18 mouse cellular contexts compared by ENCODE assay signal in the genomic region with DNA sequence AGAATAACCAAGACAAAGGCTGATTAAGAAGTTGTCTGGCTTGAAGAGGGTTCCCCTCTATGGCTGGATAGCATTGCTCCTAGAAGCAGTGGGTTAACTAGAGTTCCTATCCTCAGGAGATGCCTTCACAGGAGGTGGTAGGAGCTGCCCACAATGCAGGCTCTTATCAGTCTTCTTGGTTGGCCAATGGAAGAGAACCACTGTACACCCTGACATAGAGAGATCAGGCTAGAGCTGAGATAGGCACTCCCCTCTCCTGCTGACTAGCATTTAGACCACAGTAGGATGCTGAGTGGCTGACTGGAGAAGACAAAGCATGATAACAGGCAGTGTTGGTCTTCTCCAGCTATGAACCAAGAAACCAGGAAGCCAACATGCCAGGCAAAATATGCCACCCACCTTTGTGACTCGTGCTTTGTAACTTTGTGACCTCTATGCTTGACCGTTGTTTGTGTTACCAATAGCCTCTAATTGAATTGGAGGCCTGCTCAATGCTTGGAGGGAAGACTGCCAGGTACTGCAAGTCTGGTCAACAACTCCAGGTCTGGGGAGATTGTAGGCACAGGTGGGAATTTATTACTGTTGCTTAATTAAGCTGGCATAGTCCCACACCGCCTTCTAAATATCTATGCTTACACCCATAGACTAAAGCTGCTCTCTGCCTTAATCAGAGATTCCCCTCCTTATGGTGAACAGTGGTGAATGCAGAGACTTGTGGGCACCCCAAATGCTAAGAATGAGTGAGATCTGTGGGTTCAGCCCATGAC.
"Had no signal": no experiment of that assay in that cellular context is flagged by ENCODE, and none has a peak within 500 bp of the region (broad histone marks: within the 10 kb centered on the region; RNA-seq: fewer than 3 reads in every experiment).

No protein-coding gene starts in this region.

- ATAC-seq: midbrain, embryonic 13.5 days; midbrain, embryonic 16.5 days had no signal

- H3K4me3 ChIP-seq: kidney, embryonic 15.5 days; left cerebral cortex, adult 2 months; lung, embryonic 15.5 days; midbrain, embryonic 10.5 days; midbrain, embryonic 13.5 days; myocyte; neural tube, embryonic 13.5 days had no signal

- H3K9me3 ChIP-seq: kidney, embryonic 15.5 days; lung, embryonic 15.5 days; midbrain, embryonic 10.5 days; midbrain, embryonic 13.5 days; neural tube, embryonic 13.5 days had no signal

- H3K9ac ChIP-seq: kidney, embryonic 15.5 days; liver, embryonic 14.5 days; lung, embryonic 15.5 days; midbrain, embryonic 13.5 days; neural tube, embryonic 13.5 days had no signal

- DNase-seq: kidney, adult 2 months; kidney, postnatal 10 days; kidney, postnatal 36 days; layer of hippocampus, postnatal 36 days; lung, postnatal 10 days; lung, postnatal 36 days; retina, postnatal 1 day; thymus, adult 18-20 months; thymus, postnatal 36 days had no signal

- H3K36me3 ChIP-seq: kidney, embryonic 15.5 days; lung, embryonic 15.5 days; midbrain, embryonic 10.5 days; midbrain, embryonic 13.5 days; neural tube, embryonic 13.5 days had no signal

- H3K27ac ChIP-seq: kidney, embryonic 15.5 days; left cerebral cortex, adult 2 months; liver, embryonic 14.5 days; lung, embryonic 15.5 days; midbrain, embryonic 10.5 days; midbrain, embryonic 13.5 days; neural tube, embryonic 13.5 days had no signal

- H3K4me2 ChIP-seq: kidney, embryonic 15.5 days; lung, embryonic 15.5 days; midbrain, embryonic 13.5 days; neural tube, embryonic 13.5 days had no signal

- H3K4me1 ChIP-seq: kidney, embryonic 15.5 days had no signal

- H3K27me3 ChIP-seq: kidney, embryonic 15.5 days; lung, embryonic 15.5 days; midbrain, embryonic 13.5 days; neural tube, embryonic 13.5 days had no signal
